Mouse (Mus musculus) limb, embryonic 14.5 days (tissue): Measurements from ENCODE around the gene Nucks1. TPM values are rescaled to one million over a fixed set of nuclear protein-coding genes. Genes with fewer than 3 reads are reported as not detected.

Experiments used
- ATAC-seq: fragments of 200-750 bp; cut with Nextera tagmentation; 2 replicates; pipeline ENCODE4 v1.8.0; 2017; ENCODE audit warnings: low read depth, moderate number of reproducible peaks, moderate TSS enrichment; ENCODE audit not compliant: low FRiP score
- DNase-seq: peaks from one replicate; pipeline ENCODE4 v3.0.0-alpha.2; 2015; ENCODE audit warnings: low spot score
- H3K27ac ChIP-seq: fragments of 300-500 bp; sonication (generic); replicated peaks from 2 replicates; pipeline ENCODE4 v1.5.1; 2014; ENCODE audit warnings: low read depth, mild to moderate bottlenecking, low read length, moderate library complexity, mixed read lengths
- H3K27me3 ChIP-seq: fragments of 300-500 bp; sonication (generic); 2 replicates; pipeline ENCODE4 v1.6.1; 2014; ENCODE audit warnings: low read length, mixed read lengths; ENCODE audit not compliant: control insufficient read depth, insufficient read depth
- H3K36me3 ChIP-seq: fragments of 300-500 bp; sonication (generic); 2 replicates; pipeline ENCODE4 v1.6.1; 2014; ENCODE audit warnings: mild to moderate bottlenecking, low read length, moderate library complexity, mixed read lengths; ENCODE audit not compliant: control insufficient read depth, insufficient read depth
- H3K4me1 ChIP-seq: fragments of 300-500 bp; sonication (generic); 2 replicates; pipeline ENCODE4 v1.6.1; 2014; ENCODE audit warnings: antibody characterized with exemption, low read length, mixed read lengths; ENCODE audit not compliant: control insufficient read depth, insufficient read depth
- H3K4me2 ChIP-seq: fragments of 300-500 bp; sonication (generic); replicated peaks from 2 replicates; pipeline ENCODE4 v1.6.1; 2014; ENCODE audit warnings: low read depth, mild to moderate bottlenecking, low read length, moderate library complexity; ENCODE audit not compliant: severe bottlenecking
- H3K4me3 ChIP-seq: fragments of 300-500 bp; sonication (generic); replicated peaks from 2 replicates; pipeline ENCODE4 v1.5.1; 2014; ENCODE audit warnings: low read length
- H3K9ac ChIP-seq: fragments of 300-500 bp; sonication (generic); 2 replicates; pipeline ENCODE4 v1.6.1; 2014; ENCODE audit warnings: mild to moderate bottlenecking, low read depth, low read length, moderate library complexity; ENCODE audit not compliant: severe bottlenecking
- H3K9me3 ChIP-seq: fragments of 300-500 bp; sonication (generic); 2 replicates; pipeline ENCODE4 v1.6.1; 2016; ENCODE audit warnings: low read length; ENCODE audit not compliant: control insufficient read depth
- POLR2A ChIP-seq: fragments of 200-500 bp; IDR thresholded peaks from 2 replicates; pipeline ENCODE4 v1.8.0; 2012; ENCODE audit warnings: inconsistent platforms, mild to moderate bottlenecking, moderate library complexity, borderline replicate concordance; ENCODE audit not compliant: insufficient read depth, insufficient read length; ENCODE audit errors: extremely low read depth
- WGBS: fragments of 180-500 bp; shearing (Covaris S2); extraction: QIAGEN DNeasy Blood & Tissue Kit; methylation state at CpG from one replicate; pipeline ENCODE4 v1.1.7; 2014; 5-methylcytosine and 5-hydroxymethylcytosine counted together
- polyA plus RNA-seq, 2 experiments: library from polyadenylated mRNA; depleted of rRNA in 1 of 2; stranded (reverse) in 1 of 2; unstranded in 1 of 2; fragments of >200 nt; fragmentation: Nextera tagmentation in 1 of 2; extraction: Ambion mirVana in 1 of 2; gene quantifications; 2 replicates each; pipeline versions ENCODE4 v1.2.1 to v1.2.3; 2012 to 2014

The Nucks1 gene
- polyA plus RNA-seq, 2 experiments = 52.0 to 68.4 TPM

DNA sequence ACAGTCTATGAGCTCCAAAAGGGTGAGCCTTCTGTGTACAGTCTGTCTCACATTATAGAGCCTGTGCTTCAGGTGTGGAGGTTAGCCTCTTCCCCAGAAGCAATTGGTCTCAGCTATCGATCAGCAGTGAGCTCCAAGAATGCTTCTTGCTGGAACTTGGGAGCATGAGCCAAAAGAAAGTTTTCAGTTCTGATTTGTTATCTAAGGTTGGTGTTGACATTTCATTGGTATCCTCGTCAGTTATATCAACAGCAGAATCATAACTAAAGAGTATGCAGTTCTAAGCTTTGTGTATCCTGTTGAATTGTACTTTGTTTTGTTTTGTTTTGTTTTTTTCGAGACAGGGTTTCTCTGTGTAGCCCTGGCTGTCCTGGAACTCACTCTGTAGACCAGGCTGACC lies 11.8 kb downstream of the Nucks1 start:
- ATAC-seq (no peak), DNase-seq (no peak)
- Histone ChIP-seq H3K4me2 (no peak overlapping the region), H3K4me1 (peaks cover 5% of the 10 kb centered on the region; the same call in 1 of the 2 replicates), H3K27ac (no peak overlapping the region), H3K9ac (no peak overlapping the region), H3K36me3 (peaks cover 79% of the 10 kb centered on the region), H3K9me3 (no peaks in the 10 kb centered on the region), H3K4me3 (no peak overlapping the region), H3K27me3 (no peaks in the 10 kb centered on the region)
- TF ChIP-seq POLR2A = no peak
- 97% methylated on average over 3 of the region's 3 CpGs for WGBS

DNA sequence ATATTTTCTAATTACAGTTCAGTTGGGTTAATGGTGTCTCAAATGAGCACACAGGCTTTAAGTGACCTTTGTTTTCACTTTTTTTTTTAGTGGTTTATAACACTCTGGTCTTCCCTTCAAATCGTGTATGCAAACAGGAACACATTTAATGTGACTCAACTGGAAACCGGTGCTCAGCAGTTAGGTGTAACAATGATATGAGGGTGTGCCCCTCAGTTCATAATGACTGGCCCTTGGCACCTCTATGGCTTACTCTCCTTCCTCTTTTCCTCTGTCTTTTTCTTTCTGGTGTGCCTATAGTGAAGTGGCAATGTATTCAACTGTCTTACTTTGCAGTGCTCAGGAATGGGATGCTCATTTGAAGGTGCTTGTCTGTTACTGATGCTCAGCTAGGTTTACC lies 23.1 kb downstream of the Nucks1 start:
- Histone ChIP-seq H3K27ac (no peak overlapping the region), H3K4me3 (no peak overlapping the region), H3K27me3 (no peaks in the 10 kb centered on the region), H3K9me3 (no peaks in the 10 kb centered on the region), H3K36me3 (peaks cover 60% of the 10 kb centered on the region), H3K4me1 (no peaks in the 10 kb centered on the region), H3K4me2 (no peak overlapping the region), H3K9ac (no peak overlapping the region)
- DNase-seq (no peak), ATAC-seq (no peak)
- WGBS = 82% methylated on average over 2 of the region's 2 CpGs
- TF ChIP-seq POLR2A = no peak

DNA sequence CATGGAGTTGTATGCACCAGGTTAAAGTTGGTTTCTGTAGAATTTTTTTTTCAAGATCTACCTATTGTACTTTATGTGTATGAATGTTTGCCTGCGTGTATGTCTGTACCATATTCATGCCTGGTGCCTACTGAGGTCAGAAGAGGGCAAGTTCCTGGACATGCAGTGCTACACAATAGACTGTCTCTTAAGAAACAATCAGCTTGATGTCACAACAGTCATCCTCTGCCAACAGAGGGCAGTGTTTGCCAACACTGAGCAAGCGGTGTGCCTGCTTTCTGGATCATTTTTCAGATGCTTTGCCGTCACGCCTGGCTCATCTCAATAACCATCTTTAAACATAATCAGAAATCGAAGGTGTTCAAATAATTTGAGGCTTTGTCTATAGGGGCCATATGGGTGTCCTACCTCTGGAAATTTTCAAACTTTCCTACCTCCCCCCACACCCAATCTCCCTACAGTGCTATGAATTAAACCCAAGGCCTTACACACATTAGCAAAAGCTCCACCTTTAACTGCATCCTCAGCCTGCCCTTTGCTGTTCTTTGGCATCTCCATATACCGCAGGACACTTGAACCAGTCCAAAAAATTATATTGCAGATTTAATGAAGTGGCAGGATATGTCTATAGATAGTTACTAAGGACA lies 27.4 kb downstream of the Nucks1 start:
- no peaks in the 10 kb centered on the region for H3K4me1 ChIP-seq
- no peak overlapping the region for H3K27ac ChIP-seq
- no peak overlapping the region for H3K9ac ChIP-seq
- no peaks in the 10 kb centered on the region for H3K9me3 ChIP-seq
- 63% methylated on average over 6 of the region's 6 CpGs for WGBS
- H3K4me3 ChIP-seq = no peak overlapping the region
- TF ChIP-seq POLR2A = no peak
- no peaks in the 10 kb centered on the region for H3K27me3 ChIP-seq
- peaks cover 22% of the 10 kb centered on the region for H3K36me3 ChIP-seq
- no peak overlapping the region for H3K4me2 ChIP-seq
- DNase-seq (peak; percentile 53), ATAC-seq (no peak)

DNA sequence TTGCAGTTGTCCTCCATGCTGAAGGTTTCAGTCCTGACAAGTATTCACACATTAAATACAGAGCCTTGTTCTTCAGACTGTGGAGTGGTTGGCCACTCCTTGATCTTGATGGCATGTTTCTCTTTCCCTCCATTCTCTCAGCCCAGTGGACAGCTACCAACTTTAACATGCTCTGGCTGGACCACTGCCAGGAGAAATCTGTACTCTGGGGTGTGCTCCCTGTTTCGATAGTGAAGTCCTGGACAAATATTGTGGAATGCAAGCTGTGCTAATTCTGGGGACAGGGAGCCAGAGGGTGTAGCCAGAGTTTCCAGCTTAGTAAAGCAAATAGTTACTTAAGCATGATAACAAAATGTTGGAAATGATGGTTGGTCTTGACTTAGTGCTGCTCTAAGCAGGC lies 28.5 kb downstream of the Nucks1 start:
- TF ChIP-seq POLR2A = no peak
- no peaks in the 10 kb centered on the region for H3K27me3 ChIP-seq
- 68% methylated on average over 1 of the region's 1 CpGs for WGBS
- H3K27ac ChIP-seq = no peak overlapping the region
- ATAC-seq (no peak), DNase-seq (no peak)
- H3K36me3 ChIP-seq = peaks cover 14% of the 10 kb centered on the region
- no peak overlapping the region for H3K4me2 ChIP-seq
- no peak overlapping the region for H3K9ac ChIP-seq
- no peak overlapping the region for H3K4me3 ChIP-seq
- H3K4me1 ChIP-seq = no peaks in the 10 kb centered on the region
- H3K9me3 ChIP-seq = no peaks in the 10 kb centered on the region

DNA sequence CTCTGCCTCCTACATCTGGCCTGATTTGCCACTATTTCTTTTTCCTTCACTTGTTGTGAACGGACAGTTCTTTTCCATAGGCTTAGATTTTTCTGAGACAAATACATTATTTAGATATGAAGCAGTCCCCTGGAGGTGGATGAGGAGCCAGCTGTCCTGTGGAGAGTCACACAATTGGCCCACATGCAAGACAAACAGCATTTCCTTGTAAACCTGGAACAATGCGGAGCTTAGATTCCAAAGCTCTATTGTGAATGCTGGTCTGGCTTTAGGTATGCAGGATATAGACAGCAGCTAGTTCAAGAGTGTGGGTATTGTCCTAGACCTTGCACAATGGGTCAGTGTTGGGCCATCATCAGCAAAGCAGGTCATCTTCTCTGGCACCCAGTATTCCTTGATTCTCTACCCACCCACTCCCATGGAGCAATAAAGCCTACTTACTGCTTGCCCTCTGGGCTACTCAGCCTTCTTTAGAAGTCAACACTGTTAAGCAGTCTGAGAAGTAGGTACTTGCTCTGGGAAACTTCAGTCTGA lies 30.4 kb downstream of the Nucks1 start:
- Histone ChIP-seq H3K4me1 (no peaks in the 10 kb centered on the region), H3K27ac (no peak overlapping the region)
- whole genome bisulfite sequencing = 70% methylated on average over 2 of the region's 2 CpGs

More for the DNA sequence above, 30.4 kb downstream of the Nucks1 start:
- H3K36me3 ChIP-seq = peaks cover 9% of the 10 kb centered on the region; the same call in 1 of the 2 replicates
- ATAC-seq (no peak), DNase-seq (no peak)
- no peak for TF ChIP-seq POLR2A
- no peak overlapping the region for H3K4me3 ChIP-seq
- H3K27me3 ChIP-seq = no peaks in the 10 kb centered on the region
- no peak overlapping the region for H3K4me2 ChIP-seq
- no peak overlapping the region for H3K9ac ChIP-seq
- H3K9me3 ChIP-seq = no peaks in the 10 kb centered on the region
